Mouse (Mus musculus): ENCODE data around the gene Dlx1. TPM values are rescaled to one million over a fixed set of nuclear protein-coding genes. Genes with fewer than 3 reads are reported as not detected.

Gene Dlx1
- polyA plus RNA-seq, 1 experiment = 0.28 TPM

DNA sequence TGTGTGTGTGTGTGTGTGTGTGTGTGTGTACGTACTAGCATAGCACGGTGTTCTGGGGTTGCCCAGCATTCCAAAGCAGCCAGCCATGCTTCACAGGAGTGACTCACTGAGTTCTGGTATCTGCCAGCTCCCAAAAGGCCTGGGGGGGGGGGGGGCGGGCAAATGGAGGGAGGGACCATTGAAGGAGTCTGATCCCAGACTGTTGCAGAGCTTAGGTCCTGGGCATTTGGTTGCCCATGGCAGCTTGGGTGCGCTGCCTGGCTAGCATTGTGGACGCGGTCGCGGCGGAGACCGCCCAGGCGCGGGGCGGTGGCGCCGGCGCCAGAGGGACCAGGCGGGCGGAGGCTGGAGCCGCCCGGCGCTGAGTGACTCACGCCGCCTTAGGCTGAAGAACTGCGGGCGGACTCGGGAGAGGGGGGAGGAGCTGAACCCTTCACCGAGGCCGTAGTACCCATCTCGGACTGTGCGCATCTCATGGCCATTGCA lies 14.9 kb downstream of the Dlx1 start:
- H3K4me1 ChIP-seq (ENCODE audit: control insufficient read depth, insufficient read depth, insufficient read length) = peaks cover 22% of the 10 kb centered on the region
- TF ChIP-seq POLR2A (IDR thresholded peaks at IDR 0.05; ENCODE audit: low read depth, low read length) (no peak), CTCF (IDR thresholded peaks at IDR 0.05; ENCODE audit: extremely low read depth, insufficient read depth, insufficient read length, insufficient replicate concordance) (no peak)
- 3% methylated on average over 29 of the region's 30 CpGs for WGBS
- no peak overlapping the region; the same call in 1 of the 2 replicates for H3K4me3 ChIP-seq (ENCODE audit: extremely low read depth, insufficient read depth, insufficient read length)
- peaks cover 62% of the 10 kb centered on the region for H3K27me3 ChIP-seq (ENCODE audit: control insufficient read depth, insufficient read depth, low read length)
- H3K27ac ChIP-seq (ENCODE audit: insufficient read depth, low read length) = no peak overlapping the region
- no peaks in the 10 kb centered on the region for H3K36me3 ChIP-seq (ENCODE audit: control insufficient read depth, insufficient read depth, low read length)
- no peak for DNase-seq (ENCODE audit: low read depth in 1 of 2, low spot score in 2 of 2)

- WGBS = 10% methylated on average over 9 of the region's 9 CpGs
- H3K36me3 ChIP-seq (ENCODE audit: control insufficient read depth, insufficient read depth, low read length) = no peaks in the 10 kb centered on the region
- peaks cover 22% of the 10 kb centered on the region for H3K4me1 ChIP-seq (ENCODE audit: control insufficient read depth, insufficient read depth, insufficient read length)
- no peak for TF ChIP-seq CTCF (IDR thresholded peaks at IDR 0.05; ENCODE audit: extremely low read depth, insufficient read depth, insufficient read length, insufficient replicate concordance)
- H3K27me3 ChIP-seq (ENCODE audit: control insufficient read depth, insufficient read depth, low read length) = peaks cover 60% of the 10 kb centered on the region
- DNase-seq (ENCODE audit: low read depth in 1 of 2, low spot score in 2 of 2) = no peak
- H3K27ac ChIP-seq (ENCODE audit: insufficient read depth, low read length) = no peak overlapping the region
- H3K4me3 ChIP-seq (ENCODE audit: extremely low read depth, insufficient read depth, insufficient read length) = no peak overlapping the region
These were observed 15.6 kb downstream of the Dlx1 start for GRCm38 (mm10) chr2:71543531-71543930.

GRCm38 (mm10) chr2:71543948-71544347 lies 16.0 kb downstream of the Dlx1 start:
- peaks cover 58% of the 10 kb centered on the region for H3K27me3 ChIP-seq (ENCODE audit: control insufficient read depth, insufficient read depth, low read length)
- TF ChIP-seq POLR2A (IDR thresholded peaks at IDR 0.05; ENCODE audit: low read depth, low read length) (no peak), CTCF (IDR thresholded peaks at IDR 0.05; ENCODE audit: extremely low read depth, insufficient read depth, insufficient read length, insufficient replicate concordance) (no peak)
- H3K4me3 ChIP-seq (ENCODE audit: extremely low read depth, insufficient read depth, insufficient read length) = no peak overlapping the region
- DNase-seq (ENCODE audit: low read depth in 1 of 2, low spot score in 2 of 2) = no peak
- no peak overlapping the region for H3K27ac ChIP-seq (ENCODE audit: insufficient read depth, low read length)
- 13% methylated on average over 20 of the region's 20 CpGs for WGBS
- no peaks in the 10 kb centered on the region for H3K36me3 ChIP-seq (ENCODE audit: control insufficient read depth, insufficient read depth, low read length)
- peaks cover 22% of the 10 kb centered on the region for H3K4me1 ChIP-seq (ENCODE audit: control insufficient read depth, insufficient read depth, insufficient read length)

- TF ChIP-seq CTCF (IDR thresholded peaks at IDR 0.05; ENCODE audit: extremely low read depth, insufficient read depth, insufficient read length, insufficient replicate concordance) (no peak), POLR2A (IDR thresholded peaks at IDR 0.05; ENCODE audit: low read depth, low read length) (no peak)
- H3K4me1 ChIP-seq (ENCODE audit: control insufficient read depth, insufficient read depth, insufficient read length) = peaks cover 22% of the 10 kb centered on the region
- no peaks in the 10 kb centered on the region for H3K36me3 ChIP-seq (ENCODE audit: control insufficient read depth, insufficient read depth, low read length)
- DNase-seq (ENCODE audit: low read depth in 1 of 2, low spot score in 2 of 2) = no peak
- WGBS = 6% methylated on average over 58 of the region's 61 CpGs
- H3K4me3 ChIP-seq (ENCODE audit: extremely low read depth, insufficient read depth, insufficient read length) = no peak overlapping the region
- peaks cover 57% of the 10 kb centered on the region for H3K27me3 ChIP-seq (ENCODE audit: control insufficient read depth, insufficient read depth, low read length)
- H3K27ac ChIP-seq (ENCODE audit: insufficient read depth, low read length) = no peak overlapping the region
These were observed 16.7 kb downstream of the Dlx1 start for GRCm38 (mm10) chr2:71544391-71545285.

DNA sequence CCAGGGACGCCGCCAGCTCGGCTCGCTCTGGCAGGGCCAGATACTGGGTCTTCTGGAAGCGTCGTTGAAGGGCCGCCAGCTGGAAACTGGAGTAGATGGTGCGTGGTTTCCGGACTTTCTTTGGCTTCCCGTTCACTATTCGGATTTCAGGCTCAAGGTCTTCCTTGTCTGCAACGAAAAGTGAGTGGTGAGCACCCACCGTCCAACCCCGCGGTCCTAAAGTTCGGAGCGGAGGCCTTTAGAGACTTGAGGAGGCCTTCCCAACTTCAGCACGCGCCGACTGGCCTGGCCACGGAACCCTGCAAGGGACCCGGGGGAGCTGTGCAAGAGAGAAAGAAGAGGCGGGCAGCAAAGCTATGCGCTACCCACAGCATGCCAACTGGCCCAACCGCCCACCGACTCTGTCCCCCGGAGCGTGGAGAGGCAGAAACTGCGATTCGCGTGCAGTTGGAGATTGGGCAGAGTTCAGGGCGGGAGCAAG lies 17.5 kb downstream of the Dlx1 start:
- H3K4me1 ChIP-seq (ENCODE audit: control insufficient read depth, insufficient read depth, insufficient read length) = peaks cover 22% of the 10 kb centered on the region
- peaks cover 50% of the 10 kb centered on the region for H3K27me3 ChIP-seq (ENCODE audit: control insufficient read depth, insufficient read depth, low read length)
- peak overlapping the region; percentile 41; the same call in 1 of the 2 replicates for H3K4me3 ChIP-seq (ENCODE audit: extremely low read depth, insufficient read depth, insufficient read length)
- WGBS = 4% methylated on average over 32 of the region's 32 CpGs
- H3K27ac ChIP-seq (ENCODE audit: insufficient read depth, low read length) = no peak overlapping the region
- no peak for DNase-seq (ENCODE audit: low read depth in 1 of 2, low spot score in 2 of 2)
- TF ChIP-seq POLR2A (IDR thresholded peaks at IDR 0.05; ENCODE audit: low read depth, low read length) (no peak), CTCF (IDR thresholded peaks at IDR 0.05; ENCODE audit: extremely low read depth, insufficient read depth, insufficient read length, insufficient replicate concordance) (no peak)
- no peaks in the 10 kb centered on the region for H3K36me3 ChIP-seq (ENCODE audit: control insufficient read depth, insufficient read depth, low read length)

- Histone ChIP-seq H3K4me1 (ENCODE audit: control insufficient read depth, insufficient read depth, insufficient read length) (peaks cover 22% of the 10 kb centered on the region), H3K4me3 (ENCODE audit: extremely low read depth, insufficient read depth, insufficient read length) (peak overlapping the region; percentile 41; the same call in 1 of the 2 replicates), H3K27ac (ENCODE audit: insufficient read depth, low read length) (no peak overlapping the region), H3K36me3 (ENCODE audit: control insufficient read depth, insufficient read depth, low read length) (no peaks in the 10 kb centered on the region), H3K27me3 (ENCODE audit: control insufficient read depth, insufficient read depth, low read length) (peaks cover 46% of the 10 kb centered on the region)
- WGBS = 1% methylated on average over 58 of the region's 59 CpGs
- no peak for DNase-seq (ENCODE audit: low read depth in 1 of 2, low spot score in 2 of 2)
- TF ChIP-seq POLR2A (IDR thresholded peaks at IDR 0.05; ENCODE audit: low read depth, low read length) (no peak), CTCF (IDR thresholded peaks at IDR 0.05; ENCODE audit: extremely low read depth, insufficient read depth, insufficient read length, insufficient replicate concordance) (no peak)
These were observed 18.1 kb downstream of the Dlx1 start for GRCm38 (mm10) chr2:71545882-71546639.

Data from spleen, adult 2 months (tissue).